Mouse (Mus musculus) MEL (cell line): Measurements from ENCODE around the gene Synpo2l. TPM values are rescaled to one million over a fixed set of nuclear protein-coding genes. Genes with fewer than 3 reads are reported as not detected.

ENCODE experiments used
- DNase-seq: peaks from one replicate; pipeline ENCODE4 v3.0.0; 2011; ENCODE audit warnings: low read depth, low spot score
- H3K27ac ChIP-seq: 2 replicates; pipeline ENCODE4 v1.5.1; 2012; ENCODE audit warnings: low read depth, mild to moderate bottlenecking, control low read depth, low read length, moderate library complexity; ENCODE audit not compliant: control insufficient read depth
- H3K27me3 ChIP-seq, 2 experiments: fragments of 150-350 bp in 1 of 2; sonication (generic) in 1 of 2; 2 replicates each; pipeline ENCODE4 v1.6.1; 2012; ENCODE audit warnings: low read length in 2 of 2, mild to moderate bottlenecking in 2 of 2, improper control_type of control experiment in 1 of 2, moderate library complexity in 1 of 2; ENCODE audit not compliant: insufficient read depth in 2 of 2, control insufficient read depth in 1 of 2
- H3K36me3 ChIP-seq, 2 experiments: 2 replicates each; pipeline ENCODE4 v1.6.1; 2012 to 2014; ENCODE audit warnings: low read length in 2 of 2, improper control_type of control experiment in 1 of 2, inconsistent platforms in 1 of 2, mild to moderate bottlenecking in 1 of 2; ENCODE audit not compliant: insufficient read depth in 2 of 2, control insufficient read depth in 1 of 2
- H3K4me1 ChIP-seq, 2 experiments: fragments of 150-350 bp in 1 of 2; sonication (generic) in 1 of 2; 2 replicates each; pipeline ENCODE4 v1.6.1; 2012; ENCODE audit warnings: low read length in 2 of 2, improper control_type of control experiment in 1 of 2, mild to moderate bottlenecking in 1 of 2; ENCODE audit not compliant: insufficient read depth in 2 of 2, control insufficient read depth in 1 of 2
- H3K4me3 ChIP-seq, 2 experiments: fragments of 150-350 bp in 1 of 2; sonication (generic) in 1 of 2; 2 replicates each; pipeline ENCODE4 v1.5.1; 2012; ENCODE audit warnings: low read depth in 2 of 2, low read length in 2 of 2, mild to moderate bottlenecking in 2 of 2, moderate library complexity in 2 of 2, control low read depth in 1 of 2, improper control_type of control experiment in 1 of 2; ENCODE audit not compliant: control insufficient read depth in 1 of 2, insufficient read depth in 1 of 2
- H3K79me2 ChIP-seq: 2 replicates; pipeline ENCODE4 v1.6.1; 2012; ENCODE audit warnings: mild to moderate bottlenecking, low read length, moderate library complexity; ENCODE audit not compliant: control insufficient read depth, poor library complexity, insufficient read depth
- H3K9ac ChIP-seq: 2 replicates; pipeline ENCODE4 v1.6.1; 2012; ENCODE audit warnings: low read depth, mild to moderate bottlenecking, control low read depth, low read length, moderate library complexity; ENCODE audit not compliant: control insufficient read depth, poor library complexity, severe bottlenecking
- H3K9me3 ChIP-seq: fragments of 150-350 bp; sonication (generic); replicated peaks from 2 replicates; pipeline ENCODE4 v1.6.1; 2012; ENCODE audit warnings: mild to moderate bottlenecking, low read length, improper control_type of control experiment, moderate library complexity; ENCODE audit not compliant: insufficient read depth
- BHLHE40 ChIP-seq: IDR thresholded peaks from 2 replicates; pipeline ENCODE4 v1.6.1; 2012; ENCODE audit warnings: low read depth, mild to moderate bottlenecking, inconsistent platforms, low read length, improper control_type of control experiment, borderline replicate concordance
- CTCF ChIP-seq, 3 experiments: IDR thresholded peaks in 2 of 3; conservative IDR thresholded peaks in 1 of 3; 2 replicates each; pipeline ENCODE4 v1.5.1; 2011 to 2012; ENCODE audit warnings: low read length in 3 of 3, low read depth in 2 of 3, mild to moderate bottlenecking in 2 of 3, improper control_type of control experiment in 1 of 3, inconsistent platforms in 1 of 3, mixed read lengths in 1 of 3, moderate library complexity in 1 of 3; ENCODE audit not compliant: control insufficient read depth in 1 of 3, insufficient read depth in 1 of 3, poor library complexity in 1 of 3, severe bottlenecking in 1 of 3
- EP300 ChIP-seq, 2 experiments: IDR thresholded peaks; 2 replicates each; pipeline ENCODE4 v1.6.1; 2011; ENCODE audit warnings: improper control_type of control experiment in 2 of 2, low read length in 2 of 2, low read depth in 1 of 2, mild to moderate bottlenecking in 1 of 2
- ETS1 ChIP-seq: IDR thresholded peaks from 2 replicates; pipeline ENCODE4 v1.6.1; 2012; ENCODE audit warnings: low read depth, mild to moderate bottlenecking, inconsistent platforms, low read length, improper control_type of control experiment, moderate library complexity
- GABPA ChIP-seq: IDR thresholded peaks from 2 replicates; pipeline ENCODE4 v1.6.1; 2012; ENCODE audit warnings: low read depth, mild to moderate bottlenecking, inconsistent platforms, low read length, improper control_type of control experiment, moderate library complexity
- MAX ChIP-seq: IDR thresholded peaks from 2 replicates; pipeline ENCODE4 v1.6.1; 2011; ENCODE audit warnings: low read length, improper control_type of control experiment
- MYB ChIP-seq: IDR thresholded peaks from 2 replicates; pipeline ENCODE4 v1.6.1; 2011; ENCODE audit warnings: mild to moderate bottlenecking, low read depth, low read length, improper control_type of control experiment
- MYC ChIP-seq: IDR thresholded peaks from 2 replicates; pipeline ENCODE4 v1.6.1; 2011; ENCODE audit warnings: low read depth, mild to moderate bottlenecking, low read length, improper control_type of control experiment, moderate library complexity
- NELFE ChIP-seq: IDR thresholded peaks from 2 replicates; pipeline ENCODE4 v1.6.1; 2011; ENCODE audit warnings: low read depth, low read length, improper control_type of control experiment
- POLR2A ChIP-seq, 2 experiments: IDR thresholded peaks; 2 replicates each; pipeline ENCODE4 v1.6.1; 2011 to 2012; ENCODE audit warnings: low read length in 2 of 2, mild to moderate bottlenecking in 2 of 2, control low read depth in 1 of 2, improper control_type of control experiment in 1 of 2, low read depth in 1 of 2, moderate library complexity in 1 of 2; ENCODE audit not compliant: control insufficient read depth in 1 of 2, insufficient read depth in 1 of 2, poor library complexity in 1 of 2
- RCOR1 ChIP-seq: IDR thresholded peaks from 2 replicates; pipeline ENCODE4 v1.6.1; 2012; ENCODE audit warnings: low read depth, mild to moderate bottlenecking, inconsistent platforms, low read length, improper control_type of control experiment
- SMC3 ChIP-seq: IDR thresholded peaks from 2 replicates; pipeline ENCODE4 v1.6.1; 2011; ENCODE audit warnings: low read depth, low read length, improper control_type of control experiment
- TAL1 ChIP-seq: IDR thresholded peaks from 2 replicates; pipeline ENCODE4 v1.6.1; 2012; ENCODE audit warnings: mild to moderate bottlenecking, inconsistent platforms, low read length, moderate library complexity, mixed read lengths
- TBP ChIP-seq: IDR thresholded peaks from 2 replicates; pipeline ENCODE4 v1.8.0; 2011; ENCODE audit warnings: low read depth, low read length, improper control_type of control experiment
- USF2 ChIP-seq, 2 experiments: IDR thresholded peaks; 2 replicates each; pipeline ENCODE4 v1.6.1; 2011 to 2012; ENCODE audit warnings: improper control_type of control experiment in 2 of 2, low read length in 2 of 2, borderline replicate concordance in 1 of 2, inconsistent platforms in 1 of 2, low read depth in 1 of 2, mild to moderate bottlenecking in 1 of 2; ENCODE audit not compliant: insufficient read depth in 1 of 2
- ZC3H11A ChIP-seq: IDR thresholded peaks from 2 replicates; pipeline ENCODE4 v1.6.1; 2012; ENCODE audit warnings: low read depth, mild to moderate bottlenecking, inconsistent platforms, low read length, improper control_type of control experiment
- ZNF384 ChIP-seq: IDR thresholded peaks from 2 replicates; pipeline ENCODE4 v1.6.1; 2012; ENCODE audit warnings: low read depth, mild to moderate bottlenecking, inconsistent platforms, low read length, improper control_type of control experiment
- polyA plus RNA-seq, 2 experiments: library from polyadenylated mRNA; stranded (reverse) in 1 of 2; unstranded in 1 of 2; fragments of >175 nt in 1 of 2; fragments of >200 nt in 1 of 2; gene quantifications; 2 replicates each; pipeline versions ENCODE4 v1.2.1 to v1.2.4; 2012; ENCODE audit warnings: low replicate concordance in 2 of 2, low read depth in 1 of 2; ENCODE audit not compliant: insufficient read length in 2 of 2, insufficient read depth in 1 of 2, missing spikeins in 1 of 2
- total RNA-seq: library from RNA; depleted of rRNA; stranded (reverse); fragments of 300-350 nt; gene quantifications from 2 replicates; pipeline ENCODE4 v1.2.3, GENCODE M21; 2012

Synpo2l gene
- total and polyA plus RNA-seq, 3 experiments, result 0.04 to 0.06 TPM; not detected in 1

- Histone ChIP-seq H3K4me3 (no peak overlapping the region), H3K9me3 (no peaks in the 10 kb centered on the region), H3K79me2 (peaks cover 14% of the 10 kb centered on the region), H3K27me3 (no peaks in the 10 kb centered on the region), H3K9ac (no peak overlapping the region), H3K36me3 (peaks cover 0 to 36% of the 10 kb centered on the region in 2 experiments), H3K27ac (no peak overlapping the region), H3K4me1 (no peaks in the 10 kb centered on the region)
- TF ChIP-seq POLR2A (IDR thresholded peaks at IDR 0.05; ENCODE audit: control insufficient read depth in 1 of 2, insufficient read depth in 1 of 2, low read depth in 1 of 2, low read length in 2 of 2, poor library complexity in 1 of 2) (peak in 1 of 2 experiments; percentile 25; a peak in 1 of 4 replicates), BHLHE40 (no peak)
- no peak for DNase-seq
These were observed 23.6 kb upstream of the Synpo2l start for GRCm38 (mm10) chr14:20691772-20692171.

GRCm38 (mm10) chr14:20689009-20689408 is 20.9 kb upstream of the Synpo2l start:
- Histone ChIP-seq H3K9ac (no peak overlapping the region), H3K27ac (no peak overlapping the region), H3K36me3 (peaks cover 0 to 43% of the 10 kb centered on the region in 2 experiments; a peak in 2 of 4 replicates), H3K79me2 (no peaks in the 10 kb centered on the region), H3K4me1 (no peaks in the 10 kb centered on the region), H3K4me3 (no peak overlapping the region), H3K27me3 (no peaks in the 10 kb centered on the region), H3K9me3 (no peaks in the 10 kb centered on the region)
- no peak for DNase-seq
- TF ChIP-seq ETS1 (no peak), CTCF (IDR thresholded peaks at IDR 0.05 in 2 of 3, conservative IDR thresholded peaks at IDR 0.05 in 1 of 3; ENCODE audit: control insufficient read depth in 1 of 3, insufficient read depth in 1 of 3, low read depth in 2 of 3, low read length in 3 of 3, poor library complexity in 1 of 3, severe bottlenecking in 1 of 3) (no peak), MAX (no peak), MYC (no peak), ZC3H11A (no peak), SMC3 (no peak), TBP (no peak), ZNF384 (no peak), MYB (no peak), RCOR1 (no peak), USF2 (IDR thresholded peaks at IDR 0.05; ENCODE audit: borderline replicate concordance in 1 of 2, insufficient read depth in 1 of 2, low read depth in 1 of 2, low read length in 2 of 2) (no peak), NELFE (no peak)

DNA sequence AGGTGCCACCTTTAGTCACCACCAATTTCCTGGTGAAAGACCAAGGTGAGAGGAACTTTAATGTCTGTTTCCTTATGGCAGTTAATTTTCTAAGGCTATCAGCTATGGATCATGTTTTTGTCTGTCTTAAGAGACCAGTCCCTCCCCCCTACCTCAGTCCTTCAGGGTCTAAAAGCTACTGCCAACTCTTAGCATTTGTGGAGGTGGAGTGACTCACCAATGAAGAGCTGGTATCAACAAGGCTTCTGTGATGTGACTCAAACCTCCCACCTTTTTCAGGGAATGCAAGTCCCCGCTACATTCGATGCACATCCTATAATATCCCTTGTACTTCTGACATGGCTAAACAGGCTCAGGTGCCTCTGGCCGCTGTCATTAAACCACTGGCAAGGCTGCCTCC is 18.4 kb upstream of the Synpo2l start:
- Histone ChIP-seq H3K79me2 (no peaks in the 10 kb centered on the region), H3K36me3 (peaks cover 13 to 36% of the 10 kb centered on the region in 2 experiments), H3K27ac (no peak overlapping the region), H3K9ac (no peak overlapping the region), H3K4me1 (peaks cover 7 to 14% of the 10 kb centered on the region in 2 experiments), H3K9me3 (no peaks in the 10 kb centered on the region), H3K27me3 (no peaks in the 10 kb centered on the region), H3K4me3 (no peak overlapping the region)
- no peak for TF ChIP-seq GABPA
- TF ChIP-seq TAL1, result no peak
- no peak for TF ChIP-seq EP300 (IDR thresholded peaks at IDR 0.05; ENCODE audit: low read depth in 1 of 2, low read length in 2 of 2)
- TF ChIP-seq POLR2A (IDR thresholded peaks at IDR 0.05; ENCODE audit: control insufficient read depth in 1 of 2, insufficient read depth in 1 of 2, low read depth in 1 of 2, low read length in 2 of 2, poor library complexity in 1 of 2), result 0 out of 4 replicates have a peak, but pooled peaks of 1 of the 2 experiments have one; percentile 17
- DNase-seq, result no peak
